Mouse (Mus musculus) spleen, adult 2 months (tissue): ENCODE measurements around the gene Alg1.
A peak's percentile ranks its signal among the peaks of the same experiment; 100 is the strongest.

Experiments
- CTCF ChIP-seq: fragments of 200-500 bp; IDR thresholded peaks from 2 replicates; pipeline ENCODE4 v1.5.1; 2011; ENCODE audit warnings: mild to moderate bottlenecking, inconsistent platforms; ENCODE audit not compliant: insufficient read depth, insufficient read length, insufficient replicate concordance; ENCODE audit errors: extremely low read depth
- POLR2A ChIP-seq: fragments of 200-500 bp; IDR thresholded peaks from 2 replicates; pipeline ENCODE4 v1.6.1; 2011; ENCODE audit warnings: low read depth, low read length, inconsistent platforms

DNA sequence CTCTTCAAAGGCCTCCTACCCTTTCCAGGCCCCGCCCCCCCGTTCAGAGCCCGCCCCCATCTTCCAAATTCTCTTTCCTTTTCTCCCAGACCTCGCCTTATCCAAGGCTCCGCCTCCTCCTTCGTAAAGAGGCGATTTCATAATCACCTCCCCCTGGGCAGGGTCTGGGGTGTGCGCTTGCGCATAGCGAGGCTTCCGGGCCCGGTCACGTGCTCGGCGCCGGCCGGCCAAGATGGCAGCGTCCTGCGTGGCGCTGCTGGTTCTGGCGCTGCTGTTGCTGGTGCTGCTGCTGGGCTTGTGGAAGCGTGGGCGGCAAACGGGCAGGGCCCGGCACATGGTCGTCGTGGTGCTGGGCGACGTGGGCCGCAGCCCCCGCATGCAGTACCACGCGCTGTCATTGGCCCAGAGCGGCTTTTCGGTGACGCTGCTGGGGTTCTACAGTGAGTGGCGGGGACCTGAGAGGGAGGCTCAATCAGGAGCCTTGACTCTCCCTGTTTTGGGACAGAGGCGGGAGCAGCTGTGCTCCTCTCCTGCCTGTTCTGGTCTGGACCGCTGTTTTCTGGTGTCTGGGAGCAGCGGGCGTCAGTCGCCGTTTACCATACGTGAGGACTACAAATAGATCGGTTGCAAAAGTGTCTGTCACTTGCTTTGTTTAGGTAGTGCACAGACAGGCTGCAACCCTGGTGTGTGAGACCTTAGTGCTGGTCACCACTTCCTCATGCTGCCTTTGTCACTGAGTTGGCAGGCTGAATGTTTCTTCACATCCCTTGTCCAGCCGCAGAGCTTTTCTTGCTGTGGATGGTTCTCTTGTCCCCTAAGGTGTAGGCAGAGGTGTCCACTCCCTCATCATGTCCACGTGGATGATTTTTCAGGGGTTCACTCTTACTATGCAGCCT lies at the start of gene Alg1:
- TF ChIP-seq CTCF (no peak), POLR2A (peak; percentile 99)
